Mouse (Mus musculus): ENCODE results near the gene Cacng3.

- no peak for TF ChIP-seq GATA1 (IDR thresholded peaks at IDR 0.05; ENCODE audit: low read length)
- no peak for TF ChIP-seq TAL1 (IDR thresholded peaks at IDR 0.05; ENCODE audit: low read length)
Measured at GRCm38 (mm10) chr7:122657423-122658126, 12.7 kb upstream of the Cacng3 start.

Measured in erythroblast, embryonic 14.5 days (primary cell).